Mouse (Mus musculus) left cerebral cortex, adult 2 months (tissue): ENCODE results near the gene Tmco1. TPM values are rescaled to one million over a fixed set of nuclear protein-coding genes. Genes with fewer than 3 reads are reported as not detected.

Source experiments
- DNase-seq, 2 experiments: peaks; one replicate each; pipeline ENCODE4 v3.0.0; 2021 to 2022; ENCODE audit warnings: low spot score in 2 of 2, mixed read lengths in 1 of 2; ENCODE audit errors: extremely low spot score in 1 of 2
- H3K27ac ChIP-seq: fragments of 200-600 bp; 2 replicates; pipeline ENCODE4 v1.8.1; 2022
- H3K4me3 ChIP-seq: fragments of 200-600 bp; 2 replicates; pipeline ENCODE4 v1.8.1; 2022
- CTCF ChIP-seq: fragments of 200-600 bp; IDR thresholded peaks from 2 replicates; pipeline ENCODE4 v1.8.1; 2022; ENCODE audit warnings: antibody characterized with exemption, mild to moderate bottlenecking, moderate library complexity
- intact Hi-C: fragments of 180-260 bp; cut with DNase I; formaldehyde crosslinking; loops from one replicate; pipeline ENCODE4 v1.15.1; 2025
- long read RNA-seq, 2 experiments: library from polyadenylated mRNA; stranded (forward); transcript quantifications; one replicate each; pipeline ENCODE4 v2.0.0; 2021; ENCODE audit warnings: borderline mapping rate in 2 of 2
- total RNA-seq, 2 experiments: library from RNA; stranded (reverse); gene quantifications; 2 replicates each; pipeline ENCODE4 v1.2.3; 2021

The Tmco1 gene
- total RNA-seq, result 10 to 100 TPM; 43.2 to 50.3 TPM
- long read RNA-seq, experiment 1, transcript Tmco1-204 (7 exons, 1,573 nt), result major isoform, 39 of 42 reads
- long read RNA-seq, experiment 1, partial matches to known transcripts, result 1 of 42 reads
- long read RNA-seq, experiment 1, other reads (novel, unspliced or antisense), result 2 of 42 reads
- long read RNA-seq, experiment 2, transcript Tmco1-204 (7 exons, 1,573 nt), result major isoform, 32 of 34 reads
- long read RNA-seq, experiment 2, partial matches to known transcripts, result 0 of 34 reads
- long read RNA-seq, experiment 2, other reads (novel, unspliced or antisense), result 2 of 34 reads

- H3K27ac ChIP-seq, result peak within 1 kb of the TSS; percentile 99
- DNase-seq, result peak; percentile 98
- intact Hi-C loops, result loop anchor here (2.0 kb wide), 2 partner anchors 24 to 88 kb away; partner anchors contain the start of gene Uck2
- peak within 1 kb of the TSS; percentile 75 for H3K4me3 ChIP-seq
- no peak for TF ChIP-seq CTCF
These were observed at the start of gene Tmco1 for GRCm38 (mm10) chr1:167308261-167309054. Gene Tmco1 (plus strand): TSS chr1:167308378.

- intact Hi-C loops, result loop anchor here (1.0 to 2.0 kb wide), 2 partner anchors 19 to 25 kb away; partner anchors contain the start of gene Uck2
- H3K27ac ChIP-seq, result peak overlapping the region; percentile 88
These were observed 48.5 kb upstream of the Tmco1 start for GRCm38 (mm10) chr1:167259702-167260101.

GRCm38 (mm10) chr1:167261750-167262149 lies 46.4 kb upstream of the Tmco1 start:
- Histone ChIP-seq H3K4me3 (no peak overlapping the region), H3K27ac (peak overlapping the region; percentile 88)
- intact Hi-C loops, result no loop called here
- DNase-seq, result no peak
- no peak for TF ChIP-seq CTCF

More at GRCm38 (mm10) chr1:167259702-167260101, 48.5 kb upstream of the Tmco1 start:
- no peak overlapping the region for H3K4me3 ChIP-seq
- TF ChIP-seq CTCF, result no peak; the same call in 1 of the 2 replicates
- DNase-seq, result peak; percentile 60 to 62

- H3K4me3 ChIP-seq, result no peak overlapping the region
- TF ChIP-seq CTCF, result no peak
- no peak for DNase-seq
- peak overlapping the region; percentile 29; the same call in 1 of the 2 replicates for H3K27ac ChIP-seq
- intact Hi-C loops, result no loop called here
These were observed 45.6 kb upstream of the Tmco1 start for GRCm38 (mm10) chr1:167262489-167263041.

- intact Hi-C loops, result no loop called here
- no peak overlapping the region for H3K27ac ChIP-seq
- no peak for DNase-seq
- H3K4me3 ChIP-seq, result no peak overlapping the region
- TF ChIP-seq CTCF, result no peak
These were observed 42.8 kb upstream of the Tmco1 start for GRCm38 (mm10) chr1:167265366-167265765.

- TF ChIP-seq CTCF, result no peak
- Histone ChIP-seq H3K27ac (no peak overlapping the region), H3K4me3 (no peak overlapping the region)
- intact Hi-C loops, result no loop called here
- DNase-seq, result no peak
These were observed 41.5 kb upstream of the Tmco1 start for GRCm38 (mm10) chr1:167266720-167267119.

- H3K4me3 ChIP-seq, result no peak overlapping the region
- intact Hi-C loops, result no loop called here
- DNase-seq, result no peak
- no peak for TF ChIP-seq CTCF
- H3K27ac ChIP-seq, result no peak overlapping the region
These were observed 39.7 kb upstream of the Tmco1 start for GRCm38 (mm10) chr1:167268360-167269063.

- no peak for TF ChIP-seq CTCF
- peak overlapping the region; percentile 69 for H3K27ac ChIP-seq
These were observed 38.8 kb upstream of the Tmco1 start for GRCm38 (mm10) chr1:167269350-167269811.

GRCm38 (mm10) chr1:167269856-167270270 lies 38.3 kb upstream of the Tmco1 start:
- Histone ChIP-seq H3K27ac (peak overlapping the region; percentile 69), H3K4me3 (no peak overlapping the region)
- intact Hi-C loops, result no loop called here
- TF ChIP-seq CTCF, result no peak; the same call in 1 of the 2 replicates
- DNase-seq, result peak; percentile 39 to 62

More at GRCm38 (mm10) chr1:167269350-167269811, 38.8 kb upstream of the Tmco1 start:
- DNase-seq, result no peak
- intact Hi-C loops, result no loop called here
- no peak overlapping the region for H3K4me3 ChIP-seq

GRCm38 (mm10) chr1:167270342-167271111 lies 37.7 kb upstream of the Tmco1 start:
- Histone ChIP-seq H3K4me3 (peak overlapping the region; percentile 13; the same call in 1 of the 2 replicates), H3K27ac (peak overlapping the region; percentile 50; the same call in 1 of the 2 replicates)
- intact Hi-C loops, result no loop called here
- no peak for DNase-seq
- no peak for TF ChIP-seq CTCF
